ENCODE assay signal across 8 mouse cellular contexts in genomic region chr4:53011732-53012361, GRCm38 (mm10). TPM values are rescaled to one million over a fixed set of nuclear protein-coding genes. Genes with fewer than 3 reads are reported as not detected.
A peak's percentile ranks its signal among the peaks of the same experiment; 100 is the strongest.
DNase-seq lines count a peak whose midpoint lies in the region; ATAC-seq and TF ChIP-seq lines count a peak whose summit lies in the region.

Gene Nipsnap3b, plus strand, starts transcription at chr4:53011880.

- H3K36me3 ChIP-seq in CH12.LX (replicated peaks in 1 of 2; ENCODE audit: control insufficient read depth in 1 of 2, insufficient read depth in 1 of 2, low read length in 1 of 2): peaks cover 10 to 13% of the 10 kb centered on the region in 2 experiments
- peaks cover 9% of the 10 kb centered on the region; the same call in 1 of the 2 replicates for H3K36me3 ChIP-seq in forebrain, embryonic 11.5 days (ENCODE audit: control insufficient read depth, insufficient read depth, low read length)
- H3K36me3 ChIP-seq in heart, embryonic 16.5 days (ENCODE audit: control insufficient read depth, insufficient read depth): peaks cover 16% of the 10 kb centered on the region
- peaks cover 17% of the 10 kb centered on the region for H3K36me3 ChIP-seq in liver, embryonic 15.5 days (replicated peaks)
- H3K36me3 ChIP-seq in neural tube, embryonic 12.5 days: peaks cover 17% of the 10 kb centered on the region

- TF ChIP-seq RAD21 in CH12.LX (IDR thresholded peaks at IDR 0.05; ENCODE audit: low read depth, low read length): no peak

- dilution Hi-C loops in CH12.LX (cut with MboI; ENCODE audit: extremely low pct_ligation_motif_present, extremely low pct_unique_long_range_greater_than_20kb, low sequenced_read_pairs): no loop called here

- H3K9ac ChIP-seq in CH12.LX (ENCODE audit: insufficient read depth, low read depth): peak within 1 kb of the TSS; percentile 24
- peak within 1 kb of the TSS; percentile 79 for H3K9ac ChIP-seq in forebrain, embryonic 11.5 days (ENCODE audit: low read length)
- H3K9ac ChIP-seq in heart, embryonic 16.5 days (ENCODE audit: low read length): peak within 1 kb of the TSS; percentile 81
- peak within 1 kb of the TSS; percentile 73 for H3K9ac ChIP-seq in liver, embryonic 15.5 days
- peak within 1 kb of the TSS; percentile 63 for H3K9ac ChIP-seq in neural tube, embryonic 12.5 days

- TF ChIP-seq POLR2A in CH12.LX (IDR thresholded peaks at IDR 0.05; ENCODE audit: low read depth, low read length): peak; percentile 86

- no peak for TF ChIP-seq EP300 in CH12.LX (IDR thresholded peaks at IDR 0.05; ENCODE audit: low read length)

- peak within 1 kb of the TSS; percentile 87 for H3K4me2 ChIP-seq in CH12.LX (ENCODE audit: insufficient read depth, low read depth, poor library complexity, severe bottlenecking)
- H3K4me2 ChIP-seq in forebrain, embryonic 11.5 days (ENCODE audit: low read depth, low read length, severe bottlenecking): peak within 1 kb of the TSS; percentile 52
- peak within 1 kb of the TSS; percentile 79 for H3K4me2 ChIP-seq in heart, embryonic 16.5 days (ENCODE audit: low read depth, low read length)
- H3K4me2 ChIP-seq in liver, embryonic 15.5 days: peak within 1 kb of the TSS; percentile 78
- peak within 1 kb of the TSS; percentile 58 for H3K4me2 ChIP-seq in neural tube, embryonic 12.5 days (replicated peaks)

- in situ Hi-C loops in CH12.LX (cut with MboI; ENCODE audit: low pct_ligation_motif_present, low pct_unique_long_range_greater_than_20kb, low sequenced_read_pairs): no loop called here

- H3K79me2 ChIP-seq in CH12.LX (replicated peaks; ENCODE audit: control insufficient read depth, extremely low read depth, insufficient read depth, poor library complexity, severe bottlenecking): 0 out of 2 replicates have a peak, but pooled peaks cover 2% of the 10 kb centered on the region

- no peak for TF ChIP-seq CTCF in CH12.LX (conservative IDR thresholded peaks at IDR 0.05 in 1 of 2, IDR thresholded peaks at IDR 0.05 in 1 of 2; ENCODE audit: low read depth in 2 of 2, low read length in 2 of 2)

- H3K4me1 ChIP-seq in CH12.LX (ENCODE audit: control insufficient read depth in 1 of 2, insufficient read depth in 2 of 2): peaks cover 0 to 34% of the 10 kb centered on the region in 2 experiments; a peak in 2 of 4 replicates
- no peaks in the 10 kb centered on the region; the same call in 1 of the 2 replicates for H3K4me1 ChIP-seq in forebrain, embryonic 11.5 days (replicated peaks; ENCODE audit: control insufficient read depth, insufficient read depth, low read length)
- peaks cover 6% of the 10 kb centered on the region; the same call in 1 of the 2 replicates for H3K4me1 ChIP-seq in heart, embryonic 16.5 days (ENCODE audit: control insufficient read depth, insufficient read depth, low read length)
- peaks cover 13% of the 10 kb centered on the region for H3K4me1 ChIP-seq in liver, embryonic 15.5 days (replicated peaks)
- H3K4me1 ChIP-seq in neural tube, embryonic 12.5 days: peaks cover 5% of the 10 kb centered on the region; the same call in 1 of the 2 replicates

- peaks cover 2% of the 10 kb centered on the region for H3K9me3 ChIP-seq in CH12.LX (replicated peaks; ENCODE audit: low read length)
- H3K9me3 ChIP-seq in forebrain, embryonic 11.5 days (ENCODE audit: control insufficient read depth, low read length): no peaks in the 10 kb centered on the region; the same call in 1 of the 2 replicates
- peaks cover 2% of the 10 kb centered on the region for H3K9me3 ChIP-seq in heart, embryonic 16.5 days (replicated peaks; ENCODE audit: control insufficient read depth, low read length)
- peaks cover 3% of the 10 kb centered on the region; the same call in 1 of the 2 replicates for H3K9me3 ChIP-seq in liver, embryonic 15.5 days (replicated peaks)
- no peaks in the 10 kb centered on the region for H3K9me3 ChIP-seq in neural tube, embryonic 12.5 days

- DNase-seq in CH12.LX (ENCODE audit: extremely low read depth): peak; percentile 95
- peak; percentile 90 for DNase-seq in c-Kit-positive CD71-positive TER-119-negative erythroid progenitor cells, embryonic 14.5 days (ENCODE audit: low read depth)
- peak; percentile 99 for DNase-seq in forebrain, embryonic 11.5 days (ENCODE audit: low spot score)
- peak; percentile 97 to 99 for DNase-seq in kidney, postnatal 36 days
- peak; percentile 93 for DNase-seq in telencephalon, adult 2 months (ENCODE audit: low read depth, low spot score)

- no peaks in the 10 kb centered on the region for H3K27me3 ChIP-seq in CH12.LX (replicated peaks)
- no peaks in the 10 kb centered on the region for H3K27me3 ChIP-seq in forebrain, embryonic 11.5 days (ENCODE audit: control insufficient read depth, insufficient read depth, low read length)
- H3K27me3 ChIP-seq in heart, embryonic 16.5 days (ENCODE audit: control insufficient read depth, insufficient read depth, low read length): no peaks in the 10 kb centered on the region
- H3K27me3 ChIP-seq in liver, embryonic 15.5 days: no peaks in the 10 kb centered on the region
- no peaks in the 10 kb centered on the region for H3K27me3 ChIP-seq in neural tube, embryonic 12.5 days (replicated peaks)

- H3K27ac ChIP-seq in CH12.LX (ENCODE audit: insufficient read depth, low read depth): peak within 1 kb of the TSS; percentile 26; the same call in 1 of the 2 replicates
- H3K27ac ChIP-seq in forebrain, embryonic 11.5 days (ENCODE audit: low read depth, low read length): peak within 1 kb of the TSS; percentile 62; the same call in 1 of the 2 replicates
- peak within 1 kb of the TSS; percentile 79 for H3K27ac ChIP-seq in heart, embryonic 16.5 days (ENCODE audit: low read length)
- H3K27ac ChIP-seq in liver, embryonic 15.5 days (replicated peaks): peak within 1 kb of the TSS; percentile 77
- H3K27ac ChIP-seq in neural tube, embryonic 12.5 days: no peak within 1 kb of the TSS

- H3K4me3 ChIP-seq in CH12.LX (replicated peaks in 1 of 3; ENCODE audit: low read depth in 2 of 3, low read length in 2 of 3, poor library complexity in 1 of 3): peak within 1 kb of the TSS; percentile 64 to 75 (median 74)
- peak within 1 kb of the TSS; percentile 72 for H3K4me3 ChIP-seq in forebrain, embryonic 11.5 days (ENCODE audit: low read depth, low read length)
- peak within 1 kb of the TSS; percentile 75 for H3K4me3 ChIP-seq in heart, embryonic 16.5 days (ENCODE audit: low read length)
- H3K4me3 ChIP-seq in liver, embryonic 15.5 days (replicated peaks): peak within 1 kb of the TSS; percentile 86
- peak within 1 kb of the TSS; percentile 56 for H3K4me3 ChIP-seq in neural tube, embryonic 12.5 days

- ATAC-seq in forebrain, embryonic 11.5 days (replicated peaks; ENCODE audit: low FRiP score): peak; percentile 97
- ATAC-seq in heart, embryonic 16.5 days (replicated peaks; ENCODE audit: extremely low read depth, insufficient read depth, low FRiP score): peak; percentile 97
- peak; percentile 94 for ATAC-seq in liver, embryonic 15.5 days (ENCODE audit: insufficient read depth)
- ATAC-seq in neural tube, embryonic 12.5 days (ENCODE audit: low FRiP score, low read depth): peak; percentile 94

- WGBS in forebrain, embryonic 11.5 days: under 1% methylated on average over 62 of the region's 63 CpGs
- WGBS in heart, embryonic 16.5 days: under 1% methylated on average over 63 of the region's 63 CpGs
- WGBS in liver, embryonic 15.5 days (ENCODE audit: insufficient replicate concordance): under 1% methylated on average over 63 of the region's 63 CpGs
- WGBS in neural tube, embryonic 12.5 days: under 1% methylated on average over 63 of the region's 63 CpGs

TF ChIP-seq in CH12.LX, 34 proteins besides CTCF, POLR2A, EP300 and RAD21 (continues in another document):
- TF ChIP-seq SMC3 (IDR thresholded peaks at IDR 0.05; ENCODE audit: low read depth, low read length) (no peak), ZKSCAN1 (IDR thresholded peaks at IDR 0.05; ENCODE audit: borderline replicate concordance, low read depth, low read length) (no peak), CHD1 (IDR thresholded peaks at IDR 0.05; ENCODE audit: low read depth, low read length) (no peak), MAX (IDR thresholded peaks at IDR 0.05; ENCODE audit: low read length) (peak; percentile 15; the same call in 1 of the 2 replicates), USF2 (conservative IDR thresholded peaks at IDR 0.05; ENCODE audit: low read depth, low read length) (no peak), UBTF (IDR thresholded peaks at IDR 0.05; ENCODE audit: low read depth, low read length) (no peak), PAX5 (IDR thresholded peaks at IDR 0.05; ENCODE audit: low read length) (no peak), GABPA (IDR thresholded peaks at IDR 0.05; ENCODE audit: insufficient replicate concordance, low read depth, low read length) (no peak), TCF12 (IDR thresholded peaks at IDR 0.05; ENCODE audit: low read depth, low read length) (peak; percentile 47; the same call in 1 of the 2 replicates), ZMIZ1 (IDR thresholded peaks at IDR 0.05; ENCODE audit: low read depth, low read length) (peak; percentile 80), NELFE (IDR thresholded peaks at IDR 0.05; ENCODE audit: low read depth, low read length) (peak; percentile 83), RCOR1 (conservative IDR thresholded peaks at IDR 0.05; ENCODE audit: low read depth, low read length) (no peak), JUND (conservative IDR thresholded peaks at IDR 0.05; ENCODE audit: low read depth, low read length) (no peak), MAFK (IDR thresholded peaks at IDR 0.05; ENCODE audit: insufficient replicate concordance, low read length) (no peak), MEF2A (IDR thresholded peaks at IDR 0.05; ENCODE audit: borderline replicate concordance, low read depth, low read length) (no peak; the same call in 1 of the 2 replicates), TBP (conservative IDR thresholded peaks at IDR 0.05; ENCODE audit: low read depth, low read length) (no peak), HCFC1 (IDR thresholded peaks at IDR 0.05; ENCODE audit: low read depth, low read length) (peak; percentile 41; the same call in 1 of the 2 replicates), POLR2AphosphoS2 (IDR thresholded peaks at IDR 0.05; ENCODE audit: low read depth, low read length) (peak; percentile 64; the same call in 1 of the 2 replicates), ZNF384 (IDR thresholded peaks at IDR 0.05; ENCODE audit: low read depth, low read length) (no peak), MYC (IDR thresholded peaks at IDR 0.05; ENCODE audit: low read depth, low read length) (no peak), BHLHE40 (IDR thresholded peaks at IDR 0.05; ENCODE audit: low read depth, low read length) (peak; percentile 61)

RNA-seq across cellular contexts. Expression of gene Nipsnap3b, which starts in this region (rescaled TPM):
- total RNA-seq in CH12.LX (2012; rRNA removed): 29.7 and 33.7 TPM in 2 replicates
- 89.1 and 97.4 TPM in 2 replicates for total RNA-seq in CH12.LX (2014; rRNA removed)
- polyA plus RNA-seq in CH12.LX (2012; ENCODE audit: insufficient read length, low read depth): 70.9 and 82.4 TPM in 2 replicates
- polyA plus RNA-seq in forebrain, embryonic 11.5 days (2014; fragmentation: Nextera tagmentation; extraction: Ambion mirVana): 82.5 and 86.4 TPM in 2 replicates
- polyA plus RNA-seq in heart, embryonic 16.5 days (2015; fragmentation: Nextera tagmentation; extraction: Ambion mirVana): 54.8 and 62.6 TPM in 2 replicates
- 32.2 and 36.8 TPM in 2 replicates for polyA plus RNA-seq in liver, embryonic 15.5 days (2015; fragmentation: Nextera tagmentation; extraction: Ambion mirVana)
- 137 and 138 TPM in 2 replicates for polyA plus RNA-seq in neural tube, embryonic 12.5 days (2016; fragmentation: Nextera tagmentation; extraction: Ambion mirVana)

Comparison
In these comparisons a context has a peak if more than half of its experiments do, and no peak if none do; other contexts are left out.
1. H3K9ac ChIP-seq: peak in every context shown above with its lines; median percentile 81 in heart, embryonic 16.5 days; 79 in forebrain, embryonic 11.5 days; 73 in liver, embryonic 15.5 days; 63 in neural tube, embryonic 12.5 days; 24 in CH12.LX.